Mouse (Mus musculus) thymus, postnatal 25 days (tissue): ENCODE measurements at regions not wholly inside any gene's neighbourhood (a gene's known extent, or its start where the extent isn't known, plus 50 kb on each side); places are given as distances from the start of the nearest gene placed in this dataset.

Source experiments
- DNase-seq: peaks from one replicate; pipeline ENCODE4 v3.0.0; 2022

GRCm38 (mm10) chr7:115084711-115085380, 341.4 kb downstream of the Insc start:
- no peak for DNase-seq

GRCm38 (mm10) chr7:115086542-115087448, 343.3 kb downstream of the Insc start:
- DNase-seq, result no peak

GRCm38 (mm10) chr7:115092481-115093050, 349.1 kb downstream of the Insc start:
- no peak for DNase-seq

- DNase-seq, result no peak
Observed at GRCm38 (mm10) chr7:115106041-115106440, 362.5 kb downstream of the Insc start.

- no peak for DNase-seq
Observed at GRCm38 (mm10) chr7:115112282-115112681, 368.8 kb downstream of the Insc start.

GRCm38 (mm10) chr7:115123283-115123682, 379.8 kb downstream of the Insc start:
- no peak for DNase-seq

GRCm38 (mm10) chr7:115129001-115129400, 385.5 kb downstream of the Insc start:
- DNase-seq, result no peak

GRCm38 (mm10) chr7:115131259-115131969, 387.9 kb downstream of the Insc start:
- DNase-seq, result no peak

- no peak for DNase-seq
Observed at GRCm38 (mm10) chr7:115131970-115132551, 388.6 kb downstream of the Insc start.

GRCm38 (mm10) chr7:115132595-115132994, 389.1 kb downstream of the Insc start:
- DNase-seq, result no peak

- DNase-seq, result no peak
Observed at GRCm38 (mm10) chr7:115134926-115135575, 391.6 kb downstream of the Insc start.

GRCm38 (mm10) chr7:115140286-115140685, 396.8 kb downstream of the Insc start:
- DNase-seq, result no peak

- no peak for DNase-seq
Observed at GRCm38 (mm10) chr7:115142163-115142562, 398.7 kb downstream of the Insc start.

GRCm38 (mm10) chr7:115144947-115145346, 401.5 kb downstream of the Insc start:
- DNase-seq, result no peak

GRCm38 (mm10) chr7:115147352-115147977, 404.0 kb downstream of the Insc start:
- no peak for DNase-seq

- no peak for DNase-seq
Observed at GRCm38 (mm10) chr7:115153291-115153690, 409.8 kb downstream of the Insc start.

GRCm38 (mm10) chr7:115153764-115154509, 410.4 kb downstream of the Insc start:
- DNase-seq, result no peak

- DNase-seq, result no peak
Observed at GRCm38 (mm10) chr7:115170023-115170422, 426.5 kb downstream of the Insc start.

- DNase-seq, result no peak
Observed at GRCm38 (mm10) chr7:115170439-115170838, 426.9 kb downstream of the Insc start.

GRCm38 (mm10) chr7:115192482-115192881, 449.0 kb downstream of the Insc start:
- no peak for DNase-seq
